Mouse (Mus musculus): Measurements from ENCODE around the gene Memo1.

Memo1 gene

GRCm38 (mm10) chr17:74294426-74295025 lies 795 bp downstream of the Memo1 start:
- in situ Hi-C loops (cut with MboI): no loop called here

GRCm38 (mm10) chr17:74293687-74294425 lies 1.5 kb downstream of the Memo1 start:
- in situ Hi-C loops (cut with MboI): no loop called here

- in situ Hi-C loops (cut with MboI): no loop called here
Observed at GRCm38 (mm10) chr17:74291640-74292361, 3.5 kb downstream of the Memo1 start.

- in situ Hi-C loops (cut with MboI): no loop called here
Observed at GRCm38 (mm10) chr17:74290869-74291268, 4.5 kb downstream of the Memo1 start.

GRCm38 (mm10) chr17:74290198-74290597 lies 5.1 kb downstream of the Memo1 start:
- in situ Hi-C loops (cut with MboI): no loop called here

- in situ Hi-C loops (cut with MboI): no loop called here
Observed at GRCm38 (mm10) chr17:74288626-74289025, 6.7 kb downstream of the Memo1 start.

- in situ Hi-C loops (cut with MboI): no loop called here
Observed at GRCm38 (mm10) chr17:74286140-74286730, 9.1 kb downstream of the Memo1 start.

- in situ Hi-C loops (cut with MboI): no loop called here
Observed at GRCm38 (mm10) chr17:74285730-74286129, 9.6 kb downstream of the Memo1 start.

- in situ Hi-C loops (cut with MboI): no loop called here
Observed at GRCm38 (mm10) chr17:74284397-74285115, 10.8 kb downstream of the Memo1 start.

GRCm38 (mm10) chr17:74282024-74282423 lies 13.3 kb downstream of the Memo1 start:
- in situ Hi-C loops (cut with MboI): no loop called here

- in situ Hi-C loops (cut with MboI): no loop called here
Observed at GRCm38 (mm10) chr17:74278966-74279869, 16.1 kb downstream of the Memo1 start.

- in situ Hi-C loops (cut with MboI): no loop called here
Observed at GRCm38 (mm10) chr17:74274471-74274870, 20.9 kb downstream of the Memo1 start.

- in situ Hi-C loops (cut with MboI): no loop called here
Observed at GRCm38 (mm10) chr17:74272683-74273205, 22.6 kb downstream of the Memo1 start.

- in situ Hi-C loops (cut with MboI): no loop called here
Observed at GRCm38 (mm10) chr17:74271541-74272268, 23.6 kb downstream of the Memo1 start.

- in situ Hi-C loops (cut with MboI): no loop called here
Observed at GRCm38 (mm10) chr17:74270205-74270604, 25.1 kb downstream of the Memo1 start.

- in situ Hi-C loops (cut with MboI): no loop called here
Observed at GRCm38 (mm10) chr17:74267415-74268180, 27.7 kb downstream of the Memo1 start.

GRCm38 (mm10) chr17:74265636-74266035 lies 29.7 kb downstream of the Memo1 start:
- in situ Hi-C loops (cut with MboI): no loop called here

GRCm38 (mm10) chr17:74265156-74265505 lies 30.2 kb downstream of the Memo1 start:
- in situ Hi-C loops (cut with MboI): no loop called here

Data from mature B cell (primary cell).